Mouse (Mus musculus) hindbrain, embryonic 16.5 days (tissue): Measurements from ENCODE around the gene Lsm12. TPM values are rescaled to one million over a fixed set of nuclear protein-coding genes. Genes with fewer than 3 reads are reported as not detected.

Source experiments
- ATAC-seq: fragments of 200-750 bp; cut with Nextera tagmentation; 2 replicates; pipeline ENCODE4 v1.8.0; 2017; ENCODE audit warnings: moderate TSS enrichment, moderate library complexity
- H3K27ac ChIP-seq: fragments of 300-500 bp; sonication (generic); 2 replicates; pipeline ENCODE4 v1.5.1; 2014; ENCODE audit warnings: low read depth, mild to moderate bottlenecking, control low read depth, low read length, moderate library complexity
- H3K27me3 ChIP-seq: fragments of 300-500 bp; sonication (generic); replicated peaks from 2 replicates; pipeline ENCODE4 v1.6.1; 2014; ENCODE audit warnings: low read length; ENCODE audit not compliant: control insufficient read depth, insufficient read depth
- H3K36me3 ChIP-seq: fragments of 300-500 bp; sonication (generic); 2 replicates; pipeline ENCODE4 v1.6.1; 2014; ENCODE audit warnings: mild to moderate bottlenecking, low read length, moderate library complexity, mixed read lengths; ENCODE audit not compliant: control insufficient read depth, insufficient read depth
- H3K4me1 ChIP-seq: fragments of 300-500 bp; sonication (generic); 2 replicates; pipeline ENCODE4 v1.6.1; 2014; ENCODE audit warnings: low read depth, low read length; ENCODE audit not compliant: control insufficient read depth, insufficient read depth
- H3K4me2 ChIP-seq: fragments of 300-500 bp; sonication (generic); 2 replicates; pipeline ENCODE4 v1.6.1; 2014; ENCODE audit warnings: mild to moderate bottlenecking, low read length, control low read depth, moderate library complexity
- H3K4me3 ChIP-seq: fragments of 300-500 bp; sonication (generic); 2 replicates; pipeline ENCODE4 v1.5.1; 2014; ENCODE audit warnings: mild to moderate bottlenecking, low read length, control low read depth, moderate library complexity
- H3K9ac ChIP-seq: fragments of 300-500 bp; sonication (generic); 2 replicates; pipeline ENCODE4 v1.6.1; 2014; ENCODE audit warnings: low read depth, mild to moderate bottlenecking, control low read depth, low read length, moderate library complexity
- H3K9me3 ChIP-seq: fragments of 300-500 bp; sonication (generic); 2 replicates; pipeline ENCODE4 v1.6.1; 2014; ENCODE audit warnings: mild to moderate bottlenecking, low read length, moderate library complexity; ENCODE audit not compliant: control insufficient read depth
- WGBS: fragments of 180-500 bp; shearing (Covaris S2); extraction: QIAGEN DNeasy Blood & Tissue Kit; methylation state at CpG from one replicate; pipeline ENCODE4 v1.1.7; 2014; 5-methylcytosine and 5-hydroxymethylcytosine counted together
- polyA plus RNA-seq: library from polyadenylated mRNA; unstranded; fragments of >200 nt; fragmentation: Nextera tagmentation; extraction: Ambion mirVana; gene quantifications from 2 replicates; pipeline ENCODE4 v1.2.1, GENCODE M21; 2015

Gene Lsm12
- polyA plus RNA-seq, 1 experiment from 2014 or later: 116 TPM

- no peak overlapping the region for H3K4me3 ChIP-seq
- peaks cover 6% of the 10 kb centered on the region for H3K36me3 ChIP-seq
- H3K9me3 ChIP-seq: no peaks in the 10 kb centered on the region
- H3K4me1 ChIP-seq: peaks cover 15% of the 10 kb centered on the region
- H3K9ac ChIP-seq: no peak overlapping the region
- no peak for ATAC-seq
- H3K27ac ChIP-seq: no peak overlapping the region
- 86% methylated on average over 9 of the region's 9 CpGs for WGBS
- no peak overlapping the region for H3K4me2 ChIP-seq
- no peaks in the 10 kb centered on the region for H3K27me3 ChIP-seq
These were observed 8.8 kb upstream of the Lsm12 start for GRCm38 (mm10) chr11:102193657-102194440.

DNA sequence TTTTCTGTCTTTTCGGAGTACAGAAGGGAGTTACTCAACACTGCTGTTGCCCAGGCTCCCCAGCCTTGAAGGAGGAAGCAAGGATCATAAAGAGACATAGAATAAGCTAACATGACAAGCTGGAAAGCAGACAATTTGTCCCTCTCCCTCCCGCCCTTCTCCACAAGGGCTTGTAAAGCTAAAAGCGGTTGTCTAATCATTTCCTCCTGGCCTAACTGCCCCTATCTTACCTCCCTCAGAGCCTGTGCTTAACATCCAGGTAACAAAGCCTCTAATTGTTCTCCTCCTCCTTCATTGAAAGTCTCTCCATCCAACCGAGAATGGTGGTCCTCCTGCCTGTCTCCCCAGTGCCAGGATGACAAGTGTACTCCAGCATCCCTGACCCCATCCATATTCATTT lies 5.8 kb upstream of the Lsm12 start:
- Histone ChIP-seq H3K4me3 (peak overlapping the region; percentile 64), H3K9ac (peak overlapping the region; percentile 42; the same call in 1 of the 2 replicates), H3K4me1 (peaks cover 15% of the 10 kb centered on the region), H3K27ac (no peak overlapping the region), H3K36me3 (peaks cover 6% of the 10 kb centered on the region; the same call in 1 of the 2 replicates), H3K4me2 (peak overlapping the region; percentile 66), H3K27me3 (no peaks in the 10 kb centered on the region), H3K9me3 (no peaks in the 10 kb centered on the region)
- 44% methylated on average over 4 of the region's 4 CpGs for WGBS
- no peak for ATAC-seq

DNA sequence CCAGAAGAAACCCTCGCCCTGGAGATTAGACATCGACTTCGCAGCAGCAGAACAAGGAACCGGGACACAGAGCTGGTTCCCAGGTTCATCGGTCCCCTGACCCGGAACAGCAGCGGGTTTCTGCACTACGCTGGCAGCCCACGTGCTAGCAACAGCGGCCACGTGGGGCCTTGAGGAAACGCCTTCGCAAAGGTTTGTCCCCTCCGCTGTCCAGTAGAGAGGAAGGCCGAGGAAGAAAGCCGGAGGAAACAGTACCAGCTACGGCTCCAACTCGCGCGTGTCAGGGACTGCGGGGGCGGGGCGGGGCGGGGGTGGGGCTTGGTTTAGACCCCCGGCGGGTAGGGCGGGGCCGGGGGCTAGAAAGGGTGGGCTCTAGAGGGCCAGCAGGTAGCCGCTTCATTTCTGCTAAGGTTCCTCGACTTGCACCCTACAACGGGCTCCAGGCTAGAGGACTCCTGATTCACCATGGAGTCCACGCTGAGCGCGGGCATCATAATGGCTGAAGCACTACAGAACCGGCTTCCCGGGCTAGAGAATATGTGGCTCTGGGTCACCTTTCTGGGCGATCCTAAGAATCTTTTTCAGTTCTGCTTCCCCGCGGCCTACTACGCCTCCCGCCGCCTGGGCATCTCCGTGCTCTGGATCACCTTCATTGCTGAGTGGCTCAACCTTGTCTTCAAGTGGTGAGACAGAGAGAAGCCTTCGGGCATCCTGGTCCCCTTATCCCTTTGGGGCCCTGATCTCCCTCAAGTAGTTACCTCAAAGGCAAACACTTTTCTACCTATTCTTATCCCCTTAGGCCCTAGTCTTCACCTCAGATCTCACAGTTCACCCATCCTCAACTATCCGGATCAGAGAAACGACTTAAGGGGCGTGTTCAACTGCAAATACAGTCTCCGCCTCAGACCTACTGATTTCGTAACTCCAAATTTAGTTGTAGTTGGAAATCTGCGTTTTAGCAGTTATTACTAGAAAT lies 4.7 kb upstream of the Lsm12 start, which contains the start of gene G6pc3:
Gene G6pc3 (plus strand): TSS at position 160 of the 976 bp plus-strand sequence.
- Histone ChIP-seq H3K36me3 (peaks cover 6% of the 10 kb centered on the region; the same call in 1 of the 2 replicates), H3K9me3 (no peaks in the 10 kb centered on the region), H3K4me3 (peak within 1 kb of the TSS; percentile 64), H3K9ac (peak within 1 kb of the TSS; percentile 68), H3K27ac (peak within 1 kb of the TSS; percentile 71), H3K4me1 (peaks cover 19% of the 10 kb centered on the region), H3K4me2 (peak within 1 kb of the TSS; percentile 66), H3K27me3 (no peaks in the 10 kb centered on the region)
- ATAC-seq: peak; percentile 85
- WGBS: 3% methylated on average over 44 of the region's 50 CpGs

- H3K4me3 ChIP-seq: peak overlapping the region; percentile 64
- H3K4me1 ChIP-seq: peaks cover 22% of the 10 kb centered on the region
- H3K4me2 ChIP-seq: peak overlapping the region; percentile 66
- no peaks in the 10 kb centered on the region for H3K27me3 ChIP-seq
- no peaks in the 10 kb centered on the region for H3K9me3 ChIP-seq
- 74% methylated on average over 6 of the region's 6 CpGs for WGBS
- H3K36me3 ChIP-seq: peaks cover 6% of the 10 kb centered on the region; the same call in 1 of the 2 replicates
- peak overlapping the region; percentile 68 for H3K9ac ChIP-seq
- no peak for ATAC-seq
- H3K27ac ChIP-seq: peak overlapping the region; percentile 71
These were observed 3.9 kb upstream of the Lsm12 start for GRCm38 (mm10) chr11:102188980-102189379.

DNA sequence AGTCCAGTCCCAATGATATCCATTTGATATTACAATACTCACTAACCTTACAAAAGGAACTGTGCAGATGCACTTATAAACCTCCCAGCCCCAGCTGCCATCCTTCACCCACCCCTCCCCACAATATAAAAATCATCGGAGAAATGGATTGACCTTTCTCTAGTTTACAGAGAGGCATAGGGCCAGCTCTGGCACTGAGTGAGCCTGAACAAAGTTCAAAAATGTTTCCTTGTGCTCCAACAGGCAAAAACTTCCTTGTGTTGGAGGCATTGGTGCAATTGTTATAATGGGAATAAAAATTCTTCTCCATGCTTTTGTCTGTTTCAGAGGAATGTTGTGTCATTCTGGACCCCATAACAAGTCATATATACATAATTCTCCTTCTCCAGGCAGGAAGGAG lies 1.1 kb upstream of the Lsm12 start:
- H3K27me3 ChIP-seq: no peaks in the 10 kb centered on the region
- H3K4me1 ChIP-seq: peaks cover 30% of the 10 kb centered on the region
- no peaks in the 10 kb centered on the region for H3K9me3 ChIP-seq
- no peak overlapping the region for H3K27ac ChIP-seq
- no peak for ATAC-seq
- H3K36me3 ChIP-seq: peaks cover 3% of the 10 kb centered on the region; the same call in 1 of the 2 replicates
- H3K4me2 ChIP-seq: no peak overlapping the region
- no peak overlapping the region for H3K9ac ChIP-seq
- WGBS: 86% methylated on average over 1 of the region's 1 CpGs
- no peak overlapping the region for H3K4me3 ChIP-seq

DNA sequence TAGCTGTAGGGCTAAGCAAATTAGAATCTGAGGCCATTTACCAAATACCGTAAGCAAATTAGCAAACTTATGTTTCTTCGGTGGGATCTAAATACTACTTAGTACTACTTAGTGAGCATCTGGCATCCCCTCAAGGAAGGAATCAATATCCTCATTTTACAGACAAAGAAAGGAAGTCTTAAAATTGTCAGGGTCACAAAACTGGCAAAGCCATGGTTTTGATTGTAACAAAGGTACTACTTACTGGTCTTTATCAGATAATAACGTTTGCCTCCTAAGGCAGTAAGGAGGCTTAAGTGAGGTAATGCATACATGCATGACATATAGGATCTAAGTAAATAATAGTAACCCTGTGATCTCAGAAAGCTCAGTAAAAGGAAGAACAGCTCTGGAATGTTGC lies 581 bp upstream of the Lsm12 start:
- Histone ChIP-seq H3K27me3 (no peaks in the 10 kb centered on the region), H3K36me3 (peaks cover 5% of the 10 kb centered on the region; the same call in 1 of the 2 replicates), H3K4me3 (peak overlapping the region; percentile 88), H3K4me2 (peak overlapping the region; percentile 67), H3K4me1 (peaks cover 24% of the 10 kb centered on the region), H3K9ac (peak overlapping the region; percentile 95; the same call in 1 of the 2 replicates), H3K27ac (peak overlapping the region; percentile 98; the same call in 1 of the 2 replicates), H3K9me3 (no peaks in the 10 kb centered on the region)
- ATAC-seq: no peak
- WGBS: 53% methylated on average over 3 of the region's 3 CpGs

DNA sequence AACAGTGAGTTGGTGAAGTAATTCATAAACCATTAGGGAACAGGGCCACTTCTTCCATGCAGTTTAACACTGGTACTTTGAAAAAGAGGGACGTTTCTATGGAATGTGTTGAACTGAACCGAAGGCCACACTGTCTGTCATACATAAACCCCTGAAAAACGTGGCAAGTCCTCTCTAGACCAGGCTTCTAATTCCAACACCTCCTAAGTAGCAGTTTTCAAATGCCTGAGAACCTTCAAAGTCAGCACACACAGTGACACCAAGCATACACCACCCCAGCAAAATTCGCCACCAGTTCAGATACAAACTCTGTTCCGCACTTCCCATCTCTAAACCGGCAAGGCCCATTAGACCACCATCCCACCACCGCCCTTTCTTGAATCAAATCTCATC lies 847 bp downstream of the Lsm12 start:
- Histone ChIP-seq H3K4me3 (peak overlapping the region; percentile 88), H3K9ac (peak overlapping the region; percentile 95), H3K27me3 (no peaks in the 10 kb centered on the region), H3K27ac (peak overlapping the region; percentile 98), H3K4me2 (peak overlapping the region; percentile 67), H3K4me1 (peaks cover 19% of the 10 kb centered on the region), H3K36me3 (peaks cover 5% of the 10 kb centered on the region; the same call in 1 of the 2 replicates), H3K9me3 (no peaks in the 10 kb centered on the region)
- WGBS: 2% methylated on average over 7 of the region's 7 CpGs
- ATAC-seq: no peak

- no peak for ATAC-seq
- peaks cover 8% of the 10 kb centered on the region; the same call in 1 of the 2 replicates for H3K36me3 ChIP-seq
These were observed 5.3 kb downstream of the Lsm12 start for GRCm38 (mm10) chr11:102179836-102180235.

More at GRCm38 (mm10) chr11:102179836-102180235, 5.3 kb downstream of the Lsm12 start:
- Histone ChIP-seq H3K4me3 (no peak overlapping the region), H3K9me3 (no peaks in the 10 kb centered on the region), H3K4me2 (no peak overlapping the region), H3K4me1 (peaks cover 12% of the 10 kb centered on the region), H3K27ac (no peak overlapping the region), H3K9ac (no peak overlapping the region), H3K27me3 (no peaks in the 10 kb centered on the region)
